Mouse (Mus musculus) liver, adult 2 months (tissue): ENCODE results near the gene Gm9049. TPM values are rescaled to one million over a fixed set of nuclear protein-coding genes. Genes with fewer than 3 reads are reported as not detected.
"Not testable (repeated sequence)": the region's sequence is repeated elsewhere in the genome, so short reads cannot be mapped to it uniquely, and the experiment has no call there.

ENCODE experiments used
- DNase-seq: peaks from one replicate; pipeline ENCODE4 v3.0.0-alpha.2; 2011; ENCODE audit warnings: low read depth, low spot score; ENCODE audit errors: extremely low read depth
- H3K27ac ChIP-seq: fragments of 200-500 bp; replicated peaks from 2 replicates; pipeline ENCODE4 v1.5.1; 2012; ENCODE audit warnings: low read depth, mild to moderate bottlenecking, control low read depth, inconsistent platforms, low read length; ENCODE audit not compliant: insufficient read depth
- H3K27me3 ChIP-seq: fragments of 200-500 bp; 2 replicates; pipeline ENCODE4 v1.6.1; 2012; ENCODE audit warnings: mild to moderate bottlenecking, moderate library complexity, low read length, inconsistent platforms; ENCODE audit not compliant: control insufficient read depth, insufficient read depth
- H3K36me3 ChIP-seq: fragments of 200-500 bp; 2 replicates; pipeline ENCODE4 v1.6.1; 2012; ENCODE audit warnings: low read length, inconsistent platforms; ENCODE audit not compliant: control insufficient read depth, insufficient read depth
- H3K4me1 ChIP-seq: fragments of 200-500 bp; 2 replicates; pipeline ENCODE4 v1.6.1; 2011; ENCODE audit warnings: low read length; ENCODE audit not compliant: control insufficient read depth, insufficient read depth
- H3K4me3 ChIP-seq: fragments of 200-500 bp; 2 replicates; pipeline ENCODE4 v1.5.1; 2011; ENCODE audit warnings: low read depth, mild to moderate bottlenecking, control low read depth, low read length, moderate library complexity; ENCODE audit not compliant: insufficient read depth
- H3K79me2 ChIP-seq: fragments of 200-500 bp; 2 replicates; pipeline ENCODE4 v1.6.1; 2012; ENCODE audit warnings: inconsistent platforms, mild to moderate bottlenecking, low read length, moderate library complexity; ENCODE audit not compliant: control insufficient read depth, insufficient read depth
- H3K9ac ChIP-seq: fragments of 200-500 bp; 2 replicates; pipeline ENCODE4 v1.6.1; 2012; ENCODE audit warnings: low read depth, mild to moderate bottlenecking, control low read depth, inconsistent platforms, low read length
- CTCF ChIP-seq: fragments of 200-500 bp; IDR thresholded peaks from 2 replicates; pipeline ENCODE4 v1.5.1; 2011; ENCODE audit warnings: low read depth, low read length, control low read depth
- POLR2A ChIP-seq: fragments of 200-500 bp; IDR thresholded peaks from 2 replicates; pipeline ENCODE4 v1.6.1; 2011; ENCODE audit warnings: low read length, control low read depth; ENCODE audit not compliant: insufficient read depth; ENCODE audit errors: extremely low read depth
- WGBS: fragments of 180-500 bp; shearing (Covaris S2); methylation state at CpG from one replicate; pipeline ENCODE4 v1.1.7; 2018; 5-methylcytosine and 5-hydroxymethylcytosine counted together
- polyA plus RNA-seq: library from polyadenylated mRNA; depleted of rRNA; stranded (reverse); fragments of >200 nt; gene quantifications from 2 replicates; pipeline ENCODE4 v1.2.3, GENCODE M21; 2012; rRNA removed
- total RNA-seq: library from RNA; depleted of rRNA; stranded (reverse); fragments of >200 nt; gene quantifications from 2 replicates; pipeline ENCODE4 v1.2.3, GENCODE M21; 2014; rRNA removed

Gene Gm9049
- total and polyA plus RNA-seq, 2 experiments, result not detected

GRCm38 (mm10) chr10:118319024-118319423, 34.9 kb downstream of the Gm9049 start:
- no peak overlapping the region for H3K9ac ChIP-seq
- no peaks in the 10 kb centered on the region for H3K4me1 ChIP-seq
- no peak for TF ChIP-seq POLR2A
- TF ChIP-seq CTCF, result no peak
- H3K79me2 ChIP-seq, result no peaks in the 10 kb centered on the region
- no peak overlapping the region for H3K27ac ChIP-seq
- H3K4me3 ChIP-seq, result no peak overlapping the region
- 65% methylated on average over 8 of the region's 8 CpGs for WGBS
- H3K36me3 ChIP-seq, result no peaks in the 10 kb centered on the region
- no peaks in the 10 kb centered on the region for H3K27me3 ChIP-seq
- DNase-seq, result no peak

GRCm38 (mm10) chr10:118302133-118302532, 51.8 kb downstream of the Gm9049 start:
- not testable (repeated sequence) for H3K79me2 ChIP-seq, H3K4me1 ChIP-seq, H3K36me3 ChIP-seq, H3K9ac ChIP-seq, DNase-seq, H3K4me3 ChIP-seq, H3K27ac ChIP-seq, H3K27me3 ChIP-seq
- 40% methylated on average over 2 of the region's 2 CpGs for WGBS

Other genes starting within 250 kb of the Gm9049 start
- 0.94 and 1.1 TPM in 2 replicates for gene Mdm1, start 212.3 kb downstream of the Gm9049 start, total RNA-seq
- gene Mdm1, start 212.3 kb downstream of the Gm9049 start, polyA plus RNA-seq, result 0.35 and 0.49 TPM in 2 replicates
- gene Il22, start 149.2 kb downstream of the Gm9049 start, total RNA-seq, result not detected in 2 replicates
- gene Il22, start 149.2 kb downstream of the Gm9049 start, polyA plus RNA-seq, result not detected in 2 replicates
- gene Gm32717, start 113.3 kb downstream of the Gm9049 start, total RNA-seq, result not detected in 2 replicates
- gene Gm32717, start 113.3 kb downstream of the Gm9049 start, polyA plus RNA-seq, result not detected in 2 replicates
- not detected in 2 replicates for gene Gm32802, start 95.4 kb downstream of the Gm9049 start, total RNA-seq
- not detected in 2 replicates for gene Gm32802, start 95.4 kb downstream of the Gm9049 start, polyA plus RNA-seq
- not detected in 2 replicates for gene Iltifb, start 59.1 kb downstream of the Gm9049 start, total RNA-seq
- gene Iltifb, start 59.1 kb downstream of the Gm9049 start, polyA plus RNA-seq, result not detected in 2 replicates
- gene Gm9040, start 27.1 kb downstream of the Gm9049 start, total RNA-seq, result not detected in 2 replicates
- not detected in 2 replicates for gene Gm9040, start 27.1 kb downstream of the Gm9049 start, polyA plus RNA-seq
- gene Gm9044, start 21.7 kb downstream of the Gm9049 start, total RNA-seq, result not detected in 2 replicates
- gene Gm9044, start 21.7 kb downstream of the Gm9049 start, polyA plus RNA-seq, result not detected in 2 replicates
- not detected in 2 replicates for gene Gm9045, start 16.3 kb downstream of the Gm9049 start, total RNA-seq
- not detected in 2 replicates for gene Gm9045, start 16.3 kb downstream of the Gm9049 start, polyA plus RNA-seq
- not detected in 2 replicates for gene Gm9046, start 10.8 kb downstream of the Gm9049 start, total RNA-seq
- not detected in 2 replicates for gene Gm9046, start 10.8 kb downstream of the Gm9049 start, polyA plus RNA-seq
- gene Gm9048, start 5.4 kb downstream of the Gm9049 start, total RNA-seq, result not detected in 2 replicates
- gene Gm9048, start 5.4 kb downstream of the Gm9049 start, polyA plus RNA-seq, result not detected in 2 replicates
- gene Ifng, start 86.9 kb upstream of the Gm9049 start, total RNA-seq, result not detected in 2 replicates
- 0.07 and 0.10 TPM in 2 replicates for gene Ifng, start 86.9 kb upstream of the Gm9049 start, polyA plus RNA-seq